Mouse (Mus musculus) neural tube, embryonic 13.5 days (tissue): Measurements from ENCODE around the gene Amy2a4. TPM values are rescaled to one million over a fixed set of nuclear protein-coding genes. Genes with fewer than 3 reads are reported as not detected.
"Not testable (repeated sequence)": the region's sequence is repeated elsewhere in the genome, so short reads cannot be mapped to it uniquely, and the experiment has no call there.

Source experiments
- ATAC-seq: fragments of 200-750 bp; cut with Nextera tagmentation; 2 replicates; pipeline ENCODE4 v1.8.0; 2017; ENCODE audit warnings: low read depth, mild to moderate bottlenecking, moderate TSS enrichment, moderate library complexity
- H3K27ac ChIP-seq: fragments of 300-500 bp; sonication (generic); replicated peaks from 2 replicates; pipeline ENCODE4 v1.5.1; 2015; ENCODE audit warnings: moderate library complexity, mild to moderate bottlenecking, inconsistent platforms
- H3K27me3 ChIP-seq: fragments of 300-500 bp; sonication (generic); 2 replicates; pipeline ENCODE4 v1.6.1; 2015; ENCODE audit warnings: mild to moderate bottlenecking, inconsistent platforms
- H3K36me3 ChIP-seq: fragments of 300-500 bp; sonication (generic); 2 replicates; pipeline ENCODE4 v1.6.1; 2015; ENCODE audit warnings: mild to moderate bottlenecking, inconsistent platforms
- H3K4me1 ChIP-seq: fragments of 300-500 bp; sonication (generic); replicated peaks from 2 replicates; pipeline ENCODE4 v1.6.1; 2015; ENCODE audit warnings: inconsistent platforms
- H3K4me2 ChIP-seq: fragments of 300-500 bp; sonication (generic); 2 replicates; pipeline ENCODE4 v1.6.1; 2015; ENCODE audit warnings: inconsistent platforms, mild to moderate bottlenecking, moderate library complexity
- H3K4me3 ChIP-seq: fragments of 300-500 bp; sonication (generic); 2 replicates; pipeline ENCODE4 v1.5.1; 2015; ENCODE audit warnings: mild to moderate bottlenecking, inconsistent platforms
- H3K9ac ChIP-seq: fragments of 300-500 bp; sonication (generic); 2 replicates; pipeline ENCODE4 v1.6.1; 2015; ENCODE audit warnings: moderate library complexity, mild to moderate bottlenecking, inconsistent platforms
- H3K9me3 ChIP-seq: fragments of 300-500 bp; sonication (generic); 2 replicates; pipeline ENCODE4 v1.6.1; 2016; ENCODE audit warnings: inconsistent platforms
- WGBS: fragments of 180-500 bp; shearing (Covaris S2); methylation state at CpG from one replicate; pipeline ENCODE4 v1.1.7; 2015; 5-methylcytosine and 5-hydroxymethylcytosine counted together
- polyA plus RNA-seq: library from polyadenylated mRNA; unstranded; fragments of >200 nt; fragmentation: Nextera tagmentation; extraction: Ambion mirVana; gene quantifications from 2 replicates; pipeline ENCODE4 v1.2.1, GENCODE M21; 2015

Gene Amy2a4
- not detected in 2 replicates for polyA plus RNA-seq

DNA sequence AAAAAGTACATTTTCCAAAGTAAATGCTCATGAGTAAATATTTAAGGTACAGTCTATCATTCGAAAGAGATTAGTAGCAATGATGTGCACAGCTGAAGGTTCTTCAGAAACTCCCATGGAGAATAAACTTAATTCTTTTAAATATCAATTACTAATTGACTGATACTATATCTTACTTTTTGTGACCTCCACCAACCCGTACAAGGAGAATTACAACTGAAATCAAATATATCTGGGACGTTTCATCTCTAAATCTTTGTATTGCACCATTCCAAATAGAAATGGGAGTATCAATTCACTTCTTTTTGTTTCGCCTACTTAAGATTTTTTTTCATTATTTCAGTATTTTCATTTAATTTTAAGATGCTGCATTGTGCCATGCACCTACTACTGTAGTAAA lies at the start of gene Amy2a4:
Gene Amy2a4, minus strand, starts transcription at position 101 of the 400 bp plus-strand sequence.
- not testable (repeated sequence) for H3K27me3 ChIP-seq, H3K27ac ChIP-seq, ATAC-seq, H3K4me1 ChIP-seq, H3K9me3 ChIP-seq, H3K4me3 ChIP-seq, H3K9ac ChIP-seq, H3K36me3 ChIP-seq, H3K4me2 ChIP-seq
- no CpG with 5 or more reads among the region's 4 CpGs for WGBS

- no CpG with 5 or more reads among the region's 4 CpGs for WGBS
- not testable (repeated sequence) for H3K27ac ChIP-seq, H3K9me3 ChIP-seq, H3K36me3 ChIP-seq, H3K4me3 ChIP-seq, ATAC-seq, H3K27me3 ChIP-seq, H3K4me2 ChIP-seq, H3K9ac ChIP-seq, H3K4me1 ChIP-seq
Observed at GRCm38 (mm10) chr3:113323952-113324351, 32.7 kb upstream of the Amy2a4 start, which contains the start of gene Amy2a3. Gene Amy2a3, minus strand, starts transcription at chr3:113324052.

DNA sequence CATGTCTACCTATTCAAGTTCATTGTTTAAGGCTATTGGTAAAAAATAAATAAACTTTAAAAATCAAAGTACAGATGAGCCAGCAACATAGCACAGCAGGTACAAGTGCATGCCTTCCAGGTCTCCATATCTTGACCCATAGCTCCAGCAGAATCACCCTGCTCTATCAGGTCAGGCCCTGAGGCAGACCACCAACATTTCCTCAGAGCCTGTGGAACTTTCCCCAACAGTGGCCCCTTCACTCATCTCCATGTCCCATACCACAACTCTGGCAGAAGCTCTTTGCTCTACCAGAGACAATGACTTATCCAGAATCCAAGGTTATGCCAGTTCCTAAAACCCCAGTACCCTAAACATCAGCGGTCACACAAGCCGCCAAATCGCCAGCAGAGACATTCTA lies 21.7 kb upstream of the Amy2a4 start:
- not testable (repeated sequence) for H3K27ac ChIP-seq, H3K4me1 ChIP-seq, H3K4me3 ChIP-seq, H3K9ac ChIP-seq, H3K36me3 ChIP-seq, H3K4me2 ChIP-seq, H3K27me3 ChIP-seq, ATAC-seq, H3K9me3 ChIP-seq
- no CpG with 5 or more reads among the region's 3 CpGs for WGBS

DNA sequence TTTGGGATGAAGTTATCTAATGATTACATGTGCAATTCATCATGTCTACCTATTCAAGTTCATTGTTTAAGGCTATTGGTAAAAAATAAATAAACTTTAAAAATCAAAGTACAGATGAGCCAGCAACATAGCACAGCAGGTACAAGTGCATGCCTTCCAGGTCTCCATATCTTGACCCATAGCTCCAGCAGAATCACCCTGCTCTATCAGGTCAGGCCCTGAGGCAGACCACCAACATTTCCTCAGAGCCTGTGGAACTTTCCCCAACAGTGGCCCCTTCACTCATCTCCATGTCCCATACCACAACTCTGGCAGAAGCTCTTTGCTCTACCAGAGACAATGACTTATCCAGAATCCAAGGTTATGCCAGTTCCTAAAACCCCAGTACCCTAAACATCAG lies 11.0 kb downstream of the Amy2a4 start:
- H3K36me3 ChIP-seq, H3K27ac ChIP-seq, H3K4me2 ChIP-seq, H3K4me3 ChIP-seq, H3K9me3 ChIP-seq, H3K9ac ChIP-seq, H3K4me1 ChIP-seq, ATAC-seq, H3K27me3 ChIP-seq: not testable (repeated sequence)

DNA sequence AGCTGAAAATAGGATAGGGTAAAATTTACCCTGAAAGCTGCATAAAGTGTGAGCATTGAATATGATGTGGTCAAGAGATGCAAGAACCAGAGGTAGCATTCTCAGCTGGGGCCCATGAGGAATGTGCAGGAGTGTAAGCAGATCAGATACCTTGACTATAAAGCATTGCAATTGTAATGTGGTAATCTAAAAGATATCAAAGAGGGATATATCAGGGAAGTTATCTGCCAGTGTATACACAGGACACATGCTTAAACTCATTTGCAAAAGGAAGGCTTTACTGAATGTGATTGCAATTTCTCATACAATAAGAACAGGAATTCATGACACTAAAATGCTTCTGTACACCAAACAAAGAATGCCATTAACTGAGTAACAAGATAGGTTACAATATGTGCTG lies 11.7 kb downstream of the Amy2a4 start:
- not testable (repeated sequence) for H3K4me2 ChIP-seq, H3K36me3 ChIP-seq, H3K9me3 ChIP-seq, H3K4me3 ChIP-seq, ATAC-seq, H3K27me3 ChIP-seq, H3K4me1 ChIP-seq, H3K27ac ChIP-seq, H3K9ac ChIP-seq

DNA sequence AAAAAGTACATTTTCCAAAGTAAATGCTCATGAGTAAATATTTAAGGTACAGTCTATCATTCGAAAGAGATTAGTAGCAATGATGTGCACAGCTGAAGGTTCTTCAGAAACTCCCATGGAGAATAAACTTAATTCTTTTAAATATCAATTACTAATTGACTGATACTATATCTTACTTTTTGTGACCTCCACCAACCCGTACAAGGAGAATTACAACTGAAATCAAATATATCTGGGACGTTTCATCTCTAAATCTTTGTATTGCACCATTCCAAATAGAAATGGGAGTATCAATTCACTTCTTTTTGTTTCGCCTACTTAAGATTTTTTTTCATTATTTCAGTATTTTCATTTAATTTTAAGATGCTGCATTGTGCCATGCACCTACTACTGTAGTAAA lies 32.5 kb downstream of the Amy2a4 start, which contains the start of gene Amy2a5:
Gene Amy2a5, minus strand, starts transcription at position 101 of the 400 bp plus-strand sequence.
- not testable (repeated sequence) for H3K4me3 ChIP-seq, H3K27me3 ChIP-seq, H3K4me2 ChIP-seq, ATAC-seq, H3K36me3 ChIP-seq, H3K9me3 ChIP-seq, H3K4me1 ChIP-seq, H3K9ac ChIP-seq, H3K27ac ChIP-seq
- no CpG with 5 or more reads among the region's 4 CpGs for WGBS

Other genes starting within 250 kb of the Amy2a4 start
- gene Amy2a5, start 32.6 kb downstream of the Amy2a4 start, polyA plus RNA-seq, result not detected in 2 replicates
- not detected in 2 replicates for gene Amy2a3, start 32.6 kb upstream of the Amy2a4 start, polyA plus RNA-seq
- not detected in 2 replicates for gene Amy2a2, start 65.2 kb upstream of the Amy2a4 start, polyA plus RNA-seq
- not detected in 2 replicates for gene Amy2a1, start 241.0 kb upstream of the Amy2a4 start, polyA plus RNA-seq